Mouse (Mus musculus): ENCODE measurements around the gene Slc44a5. TPM values are rescaled to one million over a fixed set of nuclear protein-coding genes. Genes with fewer than 3 reads are reported as not detected.

The Slc44a5 gene
- polyA plus RNA-seq (2014; fragmentation: Nextera tagmentation; extraction: Ambion mirVana), result 1.8 TPM in 2 replicates

DNA sequence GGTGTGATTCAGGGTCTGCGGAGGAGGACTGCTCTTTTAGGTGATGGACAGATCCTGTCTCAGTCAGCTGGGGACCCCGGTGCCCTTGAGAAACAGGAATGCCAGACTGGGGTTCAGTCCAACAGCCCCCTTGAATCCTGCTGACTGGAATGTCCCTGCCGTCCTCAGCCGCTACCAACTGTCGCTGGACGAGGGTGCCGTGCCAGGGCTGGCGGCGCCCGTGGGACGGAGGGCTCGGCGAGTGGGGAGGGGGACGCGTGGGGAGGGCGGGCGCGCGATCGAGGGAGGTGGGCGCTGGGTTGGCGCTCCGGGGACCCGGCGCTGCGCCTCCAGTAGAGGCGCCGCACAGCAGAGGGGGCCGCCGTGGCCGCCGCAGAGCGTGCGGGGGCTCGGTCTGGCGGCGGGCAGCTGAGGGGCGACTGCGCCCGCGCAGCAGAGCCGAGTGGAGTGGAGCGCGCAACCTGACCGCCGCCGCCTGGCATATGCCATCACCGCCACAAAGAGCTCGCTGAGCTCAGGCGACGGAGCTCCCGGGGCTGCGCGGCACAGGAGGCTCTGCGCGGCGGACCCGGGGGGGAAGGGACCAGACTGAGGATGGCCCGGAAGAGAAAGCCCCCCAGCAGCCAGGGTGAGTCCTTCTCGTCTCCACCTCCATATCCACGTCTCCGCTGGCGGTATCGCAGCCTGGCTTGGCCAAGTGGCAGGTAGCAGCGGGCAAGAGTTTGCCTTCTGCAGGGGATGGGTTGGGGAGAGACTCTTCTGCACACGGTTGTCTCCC is at the start of gene Slc44a5:
Gene Slc44a5 (plus strand): TSS at position 266 of the 778 bp plus-strand sequence.
- Histone ChIP-seq H3K27me3 (ENCODE audit: control insufficient read depth, insufficient read depth, low read length) (peaks cover 30% of the 10 kb centered on the region), H3K27ac (ENCODE audit: low read depth, low read length) (no peak within 1 kb of the TSS), H3K9ac (ENCODE audit: low read depth, low read length) (peak within 1 kb of the TSS; percentile 59), H3K4me1 (ENCODE audit: control insufficient read depth, insufficient read depth, low read length) (peaks cover 3% of the 10 kb centered on the region; the same call in 1 of the 2 replicates), H3K9me3 (replicated peaks; ENCODE audit: control insufficient read depth, low read length) (no peaks in the 10 kb centered on the region), H3K36me3 (ENCODE audit: control insufficient read depth, insufficient read depth, low read length) (no peaks in the 10 kb centered on the region), H3K4me2 (peak within 1 kb of the TSS; percentile 85), H3K4me3 (ENCODE audit: low read depth, low read length) (peak within 1 kb of the TSS; percentile 51)
- peak; percentile 59 for ATAC-seq (replicated peaks; ENCODE audit: insufficient number of reproducible peaks, low FRiP score, low TSS enrichment)
- WGBS (ENCODE audit: insufficient replicate concordance), result under 1% methylated on average over 58 of the region's 66 CpGs

DNA sequence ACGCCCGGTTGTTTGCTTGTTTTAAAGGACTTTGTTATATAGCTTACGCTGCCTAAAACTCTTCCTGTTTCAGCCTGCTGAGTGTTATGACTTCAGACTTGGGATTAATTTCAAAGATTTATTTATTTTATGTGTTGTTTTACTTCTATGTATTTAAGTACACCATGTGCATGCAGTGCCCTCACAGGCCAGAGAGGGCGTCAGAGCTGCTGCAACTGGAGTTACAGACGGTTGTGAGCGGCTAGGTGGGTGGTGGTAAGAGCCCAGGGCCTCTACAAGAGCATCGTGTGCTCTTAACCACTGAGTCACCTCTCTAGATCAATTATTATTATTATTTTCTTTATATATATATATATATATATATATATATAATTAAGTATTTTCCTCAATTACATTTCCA is 46.9 kb upstream of the Slc44a5 start:
- H3K36me3 ChIP-seq (ENCODE audit: control insufficient read depth, insufficient read depth, low read length), result peaks cover 31% of the 10 kb centered on the region
- H3K4me1 ChIP-seq (ENCODE audit: control insufficient read depth, insufficient read depth, low read length), result no peaks in the 10 kb centered on the region
- H3K9me3 ChIP-seq (replicated peaks; ENCODE audit: control insufficient read depth, low read length), result no peaks in the 10 kb centered on the region
- H3K27me3 ChIP-seq (ENCODE audit: control insufficient read depth, insufficient read depth, low read length), result no peaks in the 10 kb centered on the region
- H3K27ac ChIP-seq (ENCODE audit: low read depth, low read length), result no peak overlapping the region
- no peak overlapping the region for H3K4me3 ChIP-seq (ENCODE audit: low read depth, low read length)
- no peak for ATAC-seq (replicated peaks; ENCODE audit: insufficient number of reproducible peaks, low FRiP score, low TSS enrichment)
- H3K9ac ChIP-seq (ENCODE audit: low read depth, low read length), result no peak overlapping the region
- WGBS (ENCODE audit: insufficient replicate concordance), result 85% methylated on average over 7 of the region's 7 CpGs
- H3K4me2 ChIP-seq, result no peak overlapping the region

DNA sequence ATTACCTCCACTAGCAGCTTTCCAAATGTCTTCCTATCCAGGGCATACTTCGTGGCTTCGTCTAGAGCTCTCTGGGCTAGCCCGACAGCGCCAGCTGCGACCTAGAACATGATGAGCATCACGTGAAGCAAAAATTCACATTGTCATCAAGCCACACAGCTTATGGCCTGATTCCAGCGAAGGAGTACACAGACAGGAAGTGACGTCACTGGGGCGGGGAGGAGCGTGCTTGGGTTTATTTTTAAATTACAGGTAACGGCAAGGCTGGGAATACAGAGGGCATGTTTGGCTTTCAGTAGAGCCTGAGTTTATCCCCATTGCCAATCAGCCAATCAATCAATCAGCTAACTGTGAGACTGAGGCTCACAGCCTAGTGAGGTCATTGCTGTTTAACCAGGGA is 43.7 kb upstream of the Slc44a5 start:
- no peaks in the 10 kb centered on the region for H3K27me3 ChIP-seq (ENCODE audit: control insufficient read depth, insufficient read depth, low read length)
- H3K27ac ChIP-seq (ENCODE audit: low read depth, low read length), result no peak overlapping the region
- no peak overlapping the region for H3K4me2 ChIP-seq
- no peaks in the 10 kb centered on the region for H3K4me1 ChIP-seq (ENCODE audit: control insufficient read depth, insufficient read depth, low read length)
- H3K9me3 ChIP-seq (replicated peaks; ENCODE audit: control insufficient read depth, low read length), result no peaks in the 10 kb centered on the region
- H3K36me3 ChIP-seq (ENCODE audit: control insufficient read depth, insufficient read depth, low read length), result peaks cover 39% of the 10 kb centered on the region
- no peak overlapping the region for H3K4me3 ChIP-seq (ENCODE audit: low read depth, low read length)
- H3K9ac ChIP-seq (ENCODE audit: low read depth, low read length), result no peak overlapping the region
- WGBS (ENCODE audit: insufficient replicate concordance), result 86% methylated on average over 11 of the region's 11 CpGs
- no peak for ATAC-seq (replicated peaks; ENCODE audit: insufficient number of reproducible peaks, low FRiP score, low TSS enrichment)

GRCm38 (mm10) chr3:153932461-153932860 is 40.8 kb upstream of the Slc44a5 start:
- no peak for ATAC-seq (replicated peaks; ENCODE audit: insufficient number of reproducible peaks, low FRiP score, low TSS enrichment)
- WGBS (ENCODE audit: insufficient replicate concordance), result 88% methylated on average over 5 of the region's 5 CpGs
- Histone ChIP-seq H3K9me3 (replicated peaks; ENCODE audit: control insufficient read depth, low read length) (no peaks in the 10 kb centered on the region), H3K4me1 (ENCODE audit: control insufficient read depth, insufficient read depth, low read length) (peaks cover 2% of the 10 kb centered on the region; the same call in 1 of the 2 replicates), H3K9ac (ENCODE audit: low read depth, low read length) (no peak overlapping the region), H3K27me3 (ENCODE audit: control insufficient read depth, insufficient read depth, low read length) (no peaks in the 10 kb centered on the region), H3K4me3 (ENCODE audit: low read depth, low read length) (no peak overlapping the region), H3K4me2 (no peak overlapping the region), H3K36me3 (ENCODE audit: control insufficient read depth, insufficient read depth, low read length) (peaks cover 31% of the 10 kb centered on the region), H3K27ac (ENCODE audit: low read depth, low read length) (no peak overlapping the region)

DNA sequence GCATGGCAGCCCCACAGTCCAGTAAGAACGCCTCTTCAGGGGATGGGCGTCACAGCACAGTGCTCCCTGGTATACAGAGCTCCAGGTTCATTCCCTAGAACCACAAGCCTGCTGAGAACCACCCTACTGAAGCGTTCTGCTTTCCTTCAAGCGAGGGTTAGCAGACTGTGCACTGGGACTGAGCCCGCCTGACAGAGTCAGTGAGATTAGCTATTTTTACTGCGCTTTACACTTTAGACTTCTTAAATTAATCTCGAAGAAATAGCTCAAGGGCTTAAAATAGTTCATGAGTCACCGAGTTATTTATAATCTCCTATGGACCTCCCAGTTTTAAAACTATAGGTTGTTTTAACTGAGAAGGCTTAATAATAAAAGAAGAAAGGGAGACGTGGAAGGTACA is 37.4 kb upstream of the Slc44a5 start:
- Histone ChIP-seq H3K27ac (ENCODE audit: low read depth, low read length) (peak overlapping the region; percentile 84), H3K36me3 (ENCODE audit: control insufficient read depth, insufficient read depth, low read length) (peaks cover 22% of the 10 kb centered on the region), H3K27me3 (ENCODE audit: control insufficient read depth, insufficient read depth, low read length) (no peaks in the 10 kb centered on the region), H3K4me2 (no peak overlapping the region), H3K9me3 (replicated peaks; ENCODE audit: control insufficient read depth, low read length) (no peaks in the 10 kb centered on the region), H3K4me1 (ENCODE audit: control insufficient read depth, insufficient read depth, low read length) (peaks cover 7% of the 10 kb centered on the region; the same call in 1 of the 2 replicates), H3K9ac (ENCODE audit: low read depth, low read length) (no peak overlapping the region), H3K4me3 (ENCODE audit: low read depth, low read length) (no peak overlapping the region)
- peak; percentile 33; the same call in 1 of the 2 replicates for ATAC-seq (replicated peaks; ENCODE audit: insufficient number of reproducible peaks, low FRiP score, low TSS enrichment)
- 42% methylated on average over 9 of the region's 9 CpGs for WGBS (ENCODE audit: insufficient replicate concordance)

DNA sequence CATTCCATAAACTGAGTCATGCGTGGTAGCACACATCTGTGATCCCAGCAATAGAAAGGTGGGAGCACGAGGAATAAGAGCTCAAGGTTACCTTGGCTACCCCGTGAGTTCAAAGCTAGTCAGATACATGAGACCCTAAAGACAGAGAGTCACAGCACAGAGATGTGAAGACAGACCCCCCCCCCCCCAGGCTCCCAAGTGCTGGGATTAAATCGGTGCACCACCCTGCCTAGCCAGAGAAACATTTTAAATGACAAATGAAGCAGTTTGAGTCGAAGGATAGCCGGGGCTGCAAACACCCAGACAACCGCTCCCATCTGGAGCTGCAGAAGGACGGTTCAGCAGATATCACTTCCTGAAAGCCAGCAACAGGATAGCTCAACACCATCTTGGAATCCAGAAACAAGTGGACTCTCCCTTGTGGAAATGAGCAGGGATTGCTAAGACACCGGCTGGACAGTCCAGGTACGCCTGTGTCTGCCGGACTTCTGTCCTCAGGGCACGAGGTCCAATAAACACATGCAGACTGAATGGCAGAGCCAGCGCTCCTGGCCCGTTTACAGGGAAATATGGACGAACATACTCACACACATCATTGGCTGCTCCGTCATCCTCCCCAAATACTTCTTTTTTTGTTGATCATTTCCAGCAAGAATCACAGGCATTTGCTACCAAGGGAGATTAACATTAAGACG is 36.0 kb upstream of the Slc44a5 start:
- H3K9ac ChIP-seq (ENCODE audit: low read depth, low read length), result no peak overlapping the region
- no peak overlapping the region for H3K4me3 ChIP-seq (ENCODE audit: low read depth, low read length)
- peaks cover 18% of the 10 kb centered on the region for H3K36me3 ChIP-seq (ENCODE audit: control insufficient read depth, insufficient read depth, low read length)
- peaks cover 7% of the 10 kb centered on the region; the same call in 1 of the 2 replicates for H3K4me1 ChIP-seq (ENCODE audit: control insufficient read depth, insufficient read depth, low read length)
- no peaks in the 10 kb centered on the region for H3K9me3 ChIP-seq (replicated peaks; ENCODE audit: control insufficient read depth, low read length)
- no peak overlapping the region for H3K27ac ChIP-seq (ENCODE audit: low read depth, low read length)
- no peak for ATAC-seq (replicated peaks; ENCODE audit: insufficient number of reproducible peaks, low FRiP score, low TSS enrichment)
- H3K4me2 ChIP-seq, result no peak overlapping the region
- no peaks in the 10 kb centered on the region for H3K27me3 ChIP-seq (ENCODE audit: control insufficient read depth, insufficient read depth, low read length)
- 88% methylated on average over 17 of the region's 17 CpGs for WGBS (ENCODE audit: insufficient replicate concordance)

GRCm38 (mm10) chr3:153940021-153940420 is 33.2 kb upstream of the Slc44a5 start:
- 54% methylated on average over 8 of the region's 8 CpGs for WGBS (ENCODE audit: insufficient replicate concordance)
- Histone ChIP-seq H3K27me3 (ENCODE audit: control insufficient read depth, insufficient read depth, low read length) (no peaks in the 10 kb centered on the region), H3K27ac (ENCODE audit: low read depth, low read length) (no peak overlapping the region), H3K36me3 (ENCODE audit: control insufficient read depth, insufficient read depth, low read length) (peaks cover 5% of the 10 kb centered on the region), H3K4me1 (ENCODE audit: control insufficient read depth, insufficient read depth, low read length) (peaks cover 11% of the 10 kb centered on the region), H3K4me3 (ENCODE audit: low read depth, low read length) (no peak overlapping the region), H3K9me3 (replicated peaks; ENCODE audit: control insufficient read depth, low read length) (no peaks in the 10 kb centered on the region), H3K9ac (ENCODE audit: low read depth, low read length) (no peak overlapping the region), H3K4me2 (no peak overlapping the region)
- no peak for ATAC-seq (replicated peaks; ENCODE audit: insufficient number of reproducible peaks, low FRiP score, low TSS enrichment)

DNA sequence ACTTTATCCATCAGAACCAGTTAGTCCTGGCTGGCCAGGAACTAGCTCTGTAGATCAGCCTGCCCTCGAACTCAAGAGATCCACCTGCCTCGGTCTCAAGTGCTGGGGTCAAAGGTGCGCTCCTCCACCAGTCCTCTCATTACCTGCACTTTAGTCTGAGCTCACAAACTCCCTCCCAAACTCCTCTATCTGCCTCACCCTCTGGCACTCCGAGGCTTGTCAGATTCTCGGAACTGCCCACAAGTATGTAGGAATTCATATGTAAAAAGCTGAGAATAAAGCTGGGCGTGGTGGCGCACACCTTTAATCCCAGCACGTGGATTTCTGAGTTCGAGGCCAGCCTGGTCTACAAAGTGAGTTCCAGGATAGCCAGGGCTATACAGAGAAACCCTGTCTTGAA is 32.8 kb upstream of the Slc44a5 start:
- Histone ChIP-seq H3K27me3 (ENCODE audit: control insufficient read depth, insufficient read depth, low read length) (no peaks in the 10 kb centered on the region), H3K4me2 (no peak overlapping the region), H3K36me3 (ENCODE audit: control insufficient read depth, insufficient read depth, low read length) (peaks cover 5% of the 10 kb centered on the region), H3K27ac (ENCODE audit: low read depth, low read length) (no peak overlapping the region), H3K4me3 (ENCODE audit: low read depth, low read length) (no peak overlapping the region), H3K9me3 (replicated peaks; ENCODE audit: control insufficient read depth, low read length) (no peaks in the 10 kb centered on the region), H3K4me1 (ENCODE audit: control insufficient read depth, insufficient read depth, low read length) (peaks cover 11% of the 10 kb centered on the region), H3K9ac (ENCODE audit: low read depth, low read length) (no peak overlapping the region)
- no peak for ATAC-seq (replicated peaks; ENCODE audit: insufficient number of reproducible peaks, low FRiP score, low TSS enrichment)
- WGBS (ENCODE audit: insufficient replicate concordance), result 83% methylated on average over 9 of the region's 9 CpGs
